Mouse (Mus musculus) embryonic facial prominence, embryonic 11.5 days (tissue): ENCODE measurements around the gene Usp49. TPM values are rescaled to one million over a fixed set of nuclear protein-coding genes. Genes with fewer than 3 reads are reported as not detected.
"Not testable (repeated sequence)": the region's sequence is repeated elsewhere in the genome, so short reads cannot be mapped to it uniquely, and the experiment has no call there.

Source experiments
- ATAC-seq: fragments of 200-750 bp; cut with Nextera tagmentation; replicated peaks from 2 replicates; pipeline ENCODE4 v1.8.0; 2017; ENCODE audit warnings: low read depth; ENCODE audit not compliant: insufficient number of reproducible peaks, low FRiP score, low TSS enrichment
- DNase-seq: peaks from one replicate; pipeline ENCODE4 v3.0.0-alpha.2; 2015; ENCODE audit warnings: low spot score
- H3K27ac ChIP-seq: fragments of 300-500 bp; sonication (generic); replicated peaks from 2 replicates; pipeline ENCODE4 v1.5.1; 2014; ENCODE audit warnings: mild to moderate bottlenecking, low read depth, low read length, control low read depth
- H3K27me3 ChIP-seq: fragments of 300-500 bp; sonication (generic); 2 replicates; pipeline ENCODE4 v1.6.1; 2014; ENCODE audit warnings: mild to moderate bottlenecking, low read length, moderate library complexity, mixed read lengths; ENCODE audit not compliant: control insufficient read depth, insufficient read depth
- H3K36me3 ChIP-seq: fragments of 300-500 bp; sonication (generic); replicated peaks from 2 replicates; pipeline ENCODE4 v1.6.1; 2014; ENCODE audit warnings: low read depth, mild to moderate bottlenecking, low read length, moderate library complexity, mixed read lengths; ENCODE audit not compliant: control insufficient read depth, insufficient read depth
- H3K4me1 ChIP-seq: fragments of 300-500 bp; sonication (generic); 2 replicates; pipeline ENCODE4 v1.6.1; 2014; ENCODE audit warnings: low read length, mixed read lengths; ENCODE audit not compliant: control insufficient read depth, insufficient read depth
- H3K4me2 ChIP-seq: fragments of 300-500 bp; sonication (generic); 2 replicates; pipeline ENCODE4 v1.6.1; 2014; ENCODE audit warnings: low read depth, mild to moderate bottlenecking, control low read depth, low read length, moderate library complexity
- H3K4me3 ChIP-seq: fragments of 300-500 bp; sonication (generic); 2 replicates; pipeline ENCODE4 v1.5.1; 2014; ENCODE audit warnings: low read depth, low read length, control low read depth
- H3K9ac ChIP-seq: fragments of 300-500 bp; sonication (generic); replicated peaks from 2 replicates; pipeline ENCODE4 v1.6.1; 2014; ENCODE audit warnings: mild to moderate bottlenecking, control low read depth, low read length
- H3K9me3 ChIP-seq: fragments of 300-500 bp; sonication (generic); replicated peaks from 2 replicates; pipeline ENCODE4 v1.6.1; 2016; ENCODE audit warnings: mild to moderate bottlenecking, low read length, inconsistent platforms, mixed read lengths; ENCODE audit not compliant: control insufficient read depth
- WGBS: fragments of 180-500 bp; shearing (Covaris S2); extraction: QIAGEN DNeasy Blood & Tissue Kit; methylation state at CpG from one replicate; pipeline ENCODE4 v1.1.7; 2014; 5-methylcytosine and 5-hydroxymethylcytosine counted together
- polyA plus RNA-seq: library from polyadenylated mRNA; unstranded; fragments of >200 nt; fragmentation: Nextera tagmentation; extraction: Ambion mirVana; gene quantifications from 2 replicates; pipeline ENCODE4 v1.2.1, GENCODE M21; 2014

Gene Usp49
- polyA plus RNA-seq, 1 experiment from 2014 or later, result 4.3 TPM

- Histone ChIP-seq H3K36me3 (no peaks in the 10 kb centered on the region), H3K9me3 (no peaks in the 10 kb centered on the region), H3K4me1 (no peaks in the 10 kb centered on the region), H3K27ac (no peak overlapping the region), H3K4me2 (no peak overlapping the region), H3K27me3 (no peaks in the 10 kb centered on the region), H3K9ac (no peak overlapping the region), H3K4me3 (no peak overlapping the region)
- WGBS, result 81% methylated on average over 2 of the region's 2 CpGs
- DNase-seq (no peak), ATAC-seq (no peak)
Observed at GRCm38 (mm10) chr17:47642992-47643391, 12.5 kb downstream of the Usp49 start.

- Histone ChIP-seq H3K4me2 (no peak overlapping the region), H3K36me3 (no peaks in the 10 kb centered on the region), H3K27me3 (no peaks in the 10 kb centered on the region), H3K9ac (no peak overlapping the region), H3K27ac (no peak overlapping the region), H3K4me3 (no peak overlapping the region), H3K4me1 (no peaks in the 10 kb centered on the region), H3K9me3 (no peaks in the 10 kb centered on the region)
- 64% methylated on average over 1 of the region's 1 CpGs for WGBS
- ATAC-seq (no peak), DNase-seq (peak; percentile 62)
Observed at GRCm38 (mm10) chr17:47646683-47647082, 16.2 kb downstream of the Usp49 start.

GRCm38 (mm10) chr17:47648966-47649365, 18.5 kb downstream of the Usp49 start:
- ATAC-seq (no peak; the same call in 1 of the 2 replicates), DNase-seq (no peak)
- H3K4me1 ChIP-seq, result no peaks in the 10 kb centered on the region
- no peak overlapping the region for H3K27ac ChIP-seq
- no peaks in the 10 kb centered on the region for H3K9me3 ChIP-seq
- H3K27me3 ChIP-seq, result no peaks in the 10 kb centered on the region
- 70% methylated on average over 4 of the region's 4 CpGs for WGBS
- H3K36me3 ChIP-seq, result no peaks in the 10 kb centered on the region
- H3K4me3 ChIP-seq, result no peak overlapping the region
- no peak overlapping the region for H3K9ac ChIP-seq
- no peak overlapping the region for H3K4me2 ChIP-seq

- no peaks in the 10 kb centered on the region for H3K9me3 ChIP-seq
- no peak overlapping the region for H3K27ac ChIP-seq
- no peaks in the 10 kb centered on the region for H3K27me3 ChIP-seq
- no peak overlapping the region for H3K9ac ChIP-seq
- DNase-seq (no peak), ATAC-seq (no peak)
- no peak overlapping the region for H3K4me3 ChIP-seq
- H3K4me2 ChIP-seq, result no peak overlapping the region
- 67% methylated on average over 2 of the region's 2 CpGs for WGBS
- H3K4me1 ChIP-seq, result no peaks in the 10 kb centered on the region
- no peaks in the 10 kb centered on the region for H3K36me3 ChIP-seq
Observed at GRCm38 (mm10) chr17:47651953-47652352, 21.5 kb downstream of the Usp49 start.

GRCm38 (mm10) chr17:47654346-47654745, 23.9 kb downstream of the Usp49 start:
- H3K27me3 ChIP-seq, H3K4me3 ChIP-seq, ATAC-seq, H3K4me2 ChIP-seq, H3K9me3 ChIP-seq, H3K27ac ChIP-seq, H3K4me1 ChIP-seq, DNase-seq, H3K9ac ChIP-seq, H3K36me3 ChIP-seq: not testable (repeated sequence)
- 91% methylated on average over 8 of the region's 8 CpGs for WGBS

- Histone ChIP-seq H3K4me3 (no peak overlapping the region), H3K27me3 (no peaks in the 10 kb centered on the region), H3K27ac (no peak overlapping the region), H3K36me3 (no peaks in the 10 kb centered on the region), H3K4me2 (no peak overlapping the region), H3K4me1 (no peaks in the 10 kb centered on the region), H3K9me3 (no peaks in the 10 kb centered on the region), H3K9ac (no peak overlapping the region)
- DNase-seq, result no peak
- WGBS, result 77% methylated on average over 5 of the region's 5 CpGs
- no peak for ATAC-seq
Observed at GRCm38 (mm10) chr17:47655697-47656096, 25.2 kb downstream of the Usp49 start.

GRCm38 (mm10) chr17:47657901-47658300, 27.4 kb downstream of the Usp49 start:
- Histone ChIP-seq H3K9me3 (no peaks in the 10 kb centered on the region), H3K27me3 (no peaks in the 10 kb centered on the region), H3K4me3 (no peak overlapping the region), H3K36me3 (no peaks in the 10 kb centered on the region), H3K9ac (no peak overlapping the region), H3K4me2 (no peak overlapping the region), H3K4me1 (no peaks in the 10 kb centered on the region), H3K27ac (no peak overlapping the region)
- ATAC-seq, result no peak
- 85% methylated on average over 4 of the region's 4 CpGs for WGBS
- DNase-seq, result no peak

GRCm38 (mm10) chr17:47658741-47659243, 28.3 kb downstream of the Usp49 start:
- Histone ChIP-seq H3K27ac (no peak overlapping the region), H3K4me2 (no peak overlapping the region), H3K4me3 (no peak overlapping the region), H3K27me3 (no peaks in the 10 kb centered on the region), H3K36me3 (no peaks in the 10 kb centered on the region), H3K9me3 (no peaks in the 10 kb centered on the region), H3K9ac (no peak overlapping the region), H3K4me1 (no peaks in the 10 kb centered on the region)
- ATAC-seq, result no peak
- 83% methylated on average over 3 of the region's 3 CpGs for WGBS
- DNase-seq, result no peak
